Mouse (Mus musculus): ENCODE data around the gene Cd164l2. TPM values are rescaled to one million over a fixed set of nuclear protein-coding genes. Genes with fewer than 3 reads are reported as not detected.

Gene Cd164l2
- polyA plus RNA-seq, 1 experiment, result 9.6 TPM

DNA sequence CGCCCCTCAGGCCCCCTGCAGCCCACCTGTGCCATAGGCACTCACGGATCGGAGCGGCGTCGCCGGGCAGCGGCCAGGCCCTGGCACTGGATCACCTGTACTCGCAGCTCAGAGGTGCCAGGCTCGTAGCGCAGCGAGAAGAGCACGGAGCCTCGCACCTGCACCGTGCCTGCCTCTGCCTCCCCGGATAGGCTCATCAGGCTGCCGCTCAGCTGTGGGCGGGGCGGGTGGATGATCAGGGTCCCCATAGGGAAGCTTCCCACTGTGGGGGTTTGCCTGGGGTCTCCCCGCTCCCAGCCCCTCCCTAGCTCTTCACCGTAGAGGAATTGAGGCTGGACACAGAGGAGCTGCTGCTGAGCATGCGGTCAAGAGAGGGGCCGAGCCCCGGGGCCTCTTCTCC, 44.9 kb downstream of the Cd164l2 start:
- no peaks in the 10 kb centered on the region for H3K27me3 ChIP-seq (ENCODE audit: control insufficient read depth, insufficient read depth, low read length, poor library complexity, severe bottlenecking)
- no peak overlapping the region for H3K27ac ChIP-seq (ENCODE audit: insufficient read depth, low read length)
- TF ChIP-seq POLR2A (IDR thresholded peaks at IDR 0.05; ENCODE audit: insufficient read depth, low read length), result no peak
- TF ChIP-seq EP300 (IDR thresholded peaks at IDR 0.05; ENCODE audit: insufficient read depth, low read depth, low read length), result no peak
- no peak for TF ChIP-seq CTCF (IDR thresholded peaks at IDR 0.05; ENCODE audit: low read depth, low read length)
- no peaks in the 10 kb centered on the region for H3K36me3 ChIP-seq (ENCODE audit: control insufficient read depth, insufficient read depth, low read length, poor library complexity, severe bottlenecking)
- H3K4me1 ChIP-seq (ENCODE audit: control insufficient read depth, insufficient read depth, low read length), result peaks cover 5% of the 10 kb centered on the region
- H3K9ac ChIP-seq (ENCODE audit: low read depth, poor library complexity, severe bottlenecking), result no peak overlapping the region
- peak overlapping the region; percentile 1; the same call in 1 of the 2 replicates for H3K4me3 ChIP-seq (ENCODE audit: low read depth, low read length)
- H3K9me3 ChIP-seq (replicated peaks; ENCODE audit: control insufficient read depth, insufficient read depth, low read length, poor library complexity, severe bottlenecking), result no peaks in the 10 kb centered on the region

DNA sequence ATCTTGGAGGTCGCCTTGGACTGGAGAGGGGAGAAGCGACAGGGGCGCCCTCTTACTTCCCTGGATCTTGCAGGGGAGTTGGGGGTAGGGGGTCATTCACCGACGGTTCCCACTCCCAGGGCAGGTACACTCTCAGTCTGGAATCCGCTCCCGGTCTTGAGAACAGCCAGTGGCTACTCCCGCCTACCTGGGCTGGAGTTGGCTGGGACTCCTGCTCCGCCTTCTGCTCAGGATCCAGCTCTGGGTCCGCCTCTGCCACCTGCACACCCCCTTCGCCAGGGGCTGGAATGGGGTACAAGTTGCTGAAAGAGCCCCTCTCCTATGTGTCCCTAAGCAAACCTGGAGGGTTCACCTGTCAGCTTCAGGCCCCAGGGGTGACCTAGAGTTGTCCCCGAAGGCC, 45.3 kb downstream of the Cd164l2 start:
- H3K9ac ChIP-seq (ENCODE audit: low read depth, poor library complexity, severe bottlenecking), result no peak overlapping the region
- no peaks in the 10 kb centered on the region for H3K9me3 ChIP-seq (replicated peaks; ENCODE audit: control insufficient read depth, insufficient read depth, low read length, poor library complexity, severe bottlenecking)
- TF ChIP-seq EP300 (IDR thresholded peaks at IDR 0.05; ENCODE audit: insufficient read depth, low read depth, low read length) (0 out of 2 replicates have a peak, but pooled peaks have one; percentile 51), POLR2A (IDR thresholded peaks at IDR 0.05; ENCODE audit: insufficient read depth, low read length) (no peak), CTCF (IDR thresholded peaks at IDR 0.05; ENCODE audit: low read depth, low read length) (no peak)
- H3K4me3 ChIP-seq (ENCODE audit: low read depth, low read length), result 0 out of 2 replicates have a peak overlapping the region, but pooled peaks have one; percentile 1
- peaks cover 5% of the 10 kb centered on the region for H3K4me1 ChIP-seq (ENCODE audit: control insufficient read depth, insufficient read depth, low read length)
- no peak overlapping the region for H3K27ac ChIP-seq (ENCODE audit: insufficient read depth, low read length)
- H3K36me3 ChIP-seq (ENCODE audit: control insufficient read depth, insufficient read depth, low read length, poor library complexity, severe bottlenecking), result no peaks in the 10 kb centered on the region
- no peaks in the 10 kb centered on the region for H3K27me3 ChIP-seq (ENCODE audit: control insufficient read depth, insufficient read depth, low read length, poor library complexity, severe bottlenecking)

DNA sequence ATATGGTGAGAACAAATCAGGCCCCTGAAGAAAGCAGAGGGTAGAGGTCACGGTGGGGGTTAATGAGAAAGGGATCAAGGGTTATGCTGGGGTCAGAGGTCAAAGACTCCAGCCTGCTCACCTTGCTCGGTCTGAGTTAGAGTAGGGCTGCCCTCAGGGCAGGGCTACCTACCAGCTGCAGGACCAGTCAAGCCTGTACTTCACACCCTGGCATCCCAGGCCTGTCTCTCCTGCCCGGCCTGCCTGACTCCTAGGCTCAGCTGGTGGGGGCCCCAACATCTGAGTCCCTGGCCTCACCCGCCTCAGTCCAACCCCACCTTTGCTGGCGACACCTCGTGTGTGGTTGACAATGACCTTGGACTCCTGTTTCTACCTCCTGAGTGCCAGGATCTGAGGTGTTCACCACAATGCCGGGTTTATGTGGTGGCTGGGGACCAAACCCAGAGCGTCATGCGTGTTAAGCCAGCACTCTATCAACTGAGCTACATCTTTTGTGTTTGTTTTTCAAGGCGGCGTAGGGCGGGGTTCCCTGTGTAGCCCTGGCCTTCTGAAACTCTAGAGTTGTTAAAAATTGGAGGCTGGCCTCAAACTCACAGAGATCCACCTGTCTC, 46.0 kb downstream of the Cd164l2 start:
- Histone ChIP-seq H3K4me3 (ENCODE audit: low read depth, low read length) (no peak overlapping the region), H3K9me3 (replicated peaks; ENCODE audit: control insufficient read depth, insufficient read depth, low read length, poor library complexity, severe bottlenecking) (no peaks in the 10 kb centered on the region), H3K27ac (ENCODE audit: insufficient read depth, low read length) (no peak overlapping the region), H3K27me3 (ENCODE audit: control insufficient read depth, insufficient read depth, low read length, poor library complexity, severe bottlenecking) (no peaks in the 10 kb centered on the region), H3K4me1 (ENCODE audit: control insufficient read depth, insufficient read depth, low read length) (peaks cover 5% of the 10 kb centered on the region), H3K36me3 (ENCODE audit: control insufficient read depth, insufficient read depth, low read length, poor library complexity, severe bottlenecking) (no peaks in the 10 kb centered on the region), H3K9ac (ENCODE audit: low read depth, poor library complexity, severe bottlenecking) (no peak overlapping the region)
- TF ChIP-seq EP300 (IDR thresholded peaks at IDR 0.05; ENCODE audit: insufficient read depth, low read depth, low read length), result no peak
- TF ChIP-seq POLR2A (IDR thresholded peaks at IDR 0.05; ENCODE audit: insufficient read depth, low read length), result no peak
- TF ChIP-seq CTCF (IDR thresholded peaks at IDR 0.05; ENCODE audit: low read depth, low read length), result no peak

DNA sequence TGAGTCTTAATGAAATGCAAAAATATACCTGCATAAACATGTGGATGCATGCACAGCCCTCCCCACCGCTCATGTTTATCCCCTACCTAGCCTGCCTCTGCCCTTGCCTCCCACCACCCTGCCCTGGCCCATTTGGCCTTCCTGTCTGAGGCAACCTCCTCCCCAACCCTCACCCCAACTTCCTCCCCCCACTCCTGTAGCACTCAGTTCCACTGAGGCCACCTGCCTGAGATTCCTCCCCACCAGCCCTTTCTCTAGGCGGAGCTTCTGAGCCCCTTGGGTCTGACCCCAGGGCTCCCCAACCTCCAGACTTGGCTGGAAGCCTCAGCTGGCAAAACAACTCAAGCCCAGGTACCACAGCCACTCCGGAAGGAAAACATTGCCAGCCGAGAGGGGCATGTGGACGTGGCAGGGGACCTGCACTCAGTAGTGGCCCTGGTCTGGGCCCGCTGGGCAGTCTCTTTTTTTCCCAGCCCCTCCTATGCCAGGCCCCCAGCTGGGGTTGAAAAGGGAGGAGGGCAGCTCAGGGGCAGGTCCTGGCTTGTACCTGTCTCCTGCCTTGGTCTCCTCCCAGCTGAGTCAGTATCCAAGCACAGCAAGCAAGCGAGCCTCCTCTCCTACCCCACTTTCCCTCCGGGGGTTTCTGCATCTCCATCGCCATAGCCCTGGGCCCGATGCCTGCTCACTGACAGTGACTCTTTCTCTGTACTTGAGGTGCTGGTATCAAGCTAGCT, 49.9 kb downstream of the Cd164l2 start:
- Histone ChIP-seq H3K9ac (ENCODE audit: low read depth, poor library complexity, severe bottlenecking) (peak overlapping the region; percentile 17), H3K4me3 (ENCODE audit: low read depth, low read length) (peak overlapping the region; percentile 55), H3K4me1 (ENCODE audit: control insufficient read depth, insufficient read depth, low read length) (peaks cover 7% of the 10 kb centered on the region), H3K9me3 (replicated peaks; ENCODE audit: control insufficient read depth, insufficient read depth, low read length, poor library complexity, severe bottlenecking) (no peaks in the 10 kb centered on the region), H3K36me3 (ENCODE audit: control insufficient read depth, insufficient read depth, low read length, poor library complexity, severe bottlenecking) (peaks cover 4% of the 10 kb centered on the region; the same call in 1 of the 2 replicates), H3K27ac (ENCODE audit: insufficient read depth, low read length) (peak overlapping the region; percentile 42), H3K27me3 (ENCODE audit: control insufficient read depth, insufficient read depth, low read length, poor library complexity, severe bottlenecking) (no peaks in the 10 kb centered on the region)
- TF ChIP-seq CTCF (IDR thresholded peaks at IDR 0.05; ENCODE audit: low read depth, low read length), result no peak
- no peak for TF ChIP-seq POLR2A (IDR thresholded peaks at IDR 0.05; ENCODE audit: insufficient read depth, low read length)
- TF ChIP-seq EP300 (IDR thresholded peaks at IDR 0.05; ENCODE audit: insufficient read depth, low read depth, low read length), result no peak

DNA sequence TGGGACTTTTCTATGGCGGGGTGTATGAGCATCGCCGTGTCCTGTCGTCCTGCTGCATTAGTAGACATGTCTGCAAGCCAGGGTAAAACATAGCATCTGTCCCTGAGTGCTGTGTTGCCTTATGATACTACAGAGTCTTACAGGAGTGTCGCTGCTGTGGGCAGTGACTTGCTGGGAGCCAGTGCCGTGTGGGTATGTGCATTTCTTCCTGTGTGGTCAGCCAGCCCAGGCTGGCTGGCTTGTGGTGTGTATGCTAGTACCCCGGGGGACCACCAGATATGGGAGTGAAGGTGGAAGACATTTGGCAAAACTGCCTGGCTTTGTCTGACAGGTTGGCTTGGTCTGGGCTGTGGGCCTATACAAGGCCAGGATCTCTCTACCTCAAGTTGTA, 50.4 kb downstream of the Cd164l2 start:
- Histone ChIP-seq H3K9ac (ENCODE audit: low read depth, poor library complexity, severe bottlenecking) (peak overlapping the region; percentile 17; the same call in 1 of the 2 replicates), H3K27ac (ENCODE audit: insufficient read depth, low read length) (peak overlapping the region; percentile 42), H3K27me3 (ENCODE audit: control insufficient read depth, insufficient read depth, low read length, poor library complexity, severe bottlenecking) (no peaks in the 10 kb centered on the region), H3K9me3 (replicated peaks; ENCODE audit: control insufficient read depth, insufficient read depth, low read length, poor library complexity, severe bottlenecking) (no peaks in the 10 kb centered on the region), H3K4me3 (ENCODE audit: low read depth, low read length) (peak overlapping the region; percentile 55), H3K4me1 (ENCODE audit: control insufficient read depth, insufficient read depth, low read length) (peaks cover 7% of the 10 kb centered on the region), H3K36me3 (ENCODE audit: control insufficient read depth, insufficient read depth, low read length, poor library complexity, severe bottlenecking) (peaks cover 6% of the 10 kb centered on the region; the same call in 1 of the 2 replicates)
- TF ChIP-seq POLR2A (IDR thresholded peaks at IDR 0.05; ENCODE audit: insufficient read depth, low read length) (no peak), CTCF (IDR thresholded peaks at IDR 0.05; ENCODE audit: low read depth, low read length) (no peak), EP300 (IDR thresholded peaks at IDR 0.05; ENCODE audit: insufficient read depth, low read depth, low read length) (no peak)

DNA sequence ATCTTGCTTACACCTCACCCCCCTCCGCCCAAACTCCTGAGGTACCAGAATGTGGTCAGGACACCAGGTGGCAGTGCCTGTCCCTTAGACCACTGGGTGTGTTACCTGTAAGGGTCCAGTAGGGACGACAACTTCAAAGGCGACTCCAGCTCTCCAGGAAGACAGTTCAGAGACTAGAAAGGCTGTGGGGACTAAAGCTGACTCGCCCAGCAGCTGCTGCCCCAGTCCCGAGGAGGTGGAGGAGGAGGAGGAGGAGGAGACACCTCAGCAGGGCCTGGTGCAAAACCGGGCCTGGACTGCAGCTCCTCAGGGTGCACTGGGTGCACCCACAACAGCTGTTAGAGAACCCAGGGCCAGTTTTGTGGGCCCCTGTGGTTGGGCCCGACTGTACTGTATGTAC, 51.0 kb downstream of the Cd164l2 start, which contains the start of gene Sytl1:
Sytl1 (minus strand) TSS at position 232 of the 400 bp plus-strand sequence.
- TF ChIP-seq POLR2A (IDR thresholded peaks at IDR 0.05; ENCODE audit: insufficient read depth, low read length) (no peak), CTCF (IDR thresholded peaks at IDR 0.05; ENCODE audit: low read depth, low read length) (peak; percentile 0), EP300 (IDR thresholded peaks at IDR 0.05; ENCODE audit: insufficient read depth, low read depth, low read length) (no peak)
- Histone ChIP-seq H3K9me3 (replicated peaks; ENCODE audit: control insufficient read depth, insufficient read depth, low read length, poor library complexity, severe bottlenecking) (no peaks in the 10 kb centered on the region), H3K36me3 (ENCODE audit: control insufficient read depth, insufficient read depth, low read length, poor library complexity, severe bottlenecking) (peaks cover 11% of the 10 kb centered on the region), H3K27me3 (ENCODE audit: control insufficient read depth, insufficient read depth, low read length, poor library complexity, severe bottlenecking) (no peaks in the 10 kb centered on the region), H3K27ac (ENCODE audit: insufficient read depth, low read length) (peak within 1 kb of the TSS; percentile 42), H3K4me3 (ENCODE audit: low read depth, low read length) (peak within 1 kb of the TSS; percentile 55), H3K9ac (ENCODE audit: low read depth, poor library complexity, severe bottlenecking) (peak within 1 kb of the TSS; percentile 17), H3K4me1 (ENCODE audit: control insufficient read depth, insufficient read depth, low read length) (peaks cover 4% of the 10 kb centered on the region)

All from ES-Bruce4 (cell line).